Mouse (Mus musculus) heart, embryonic 11.5 days (tissue): Measurements from ENCODE around the gene Otud7a. TPM values are rescaled to one million over a fixed set of nuclear protein-coding genes. Genes with fewer than 3 reads are reported as not detected.

Experiments
- ATAC-seq: fragments of 200-750 bp; cut with Nextera tagmentation; replicated peaks from 2 replicates; pipeline ENCODE4 v1.8.0; 2017; ENCODE audit warnings: moderate library complexity; ENCODE audit not compliant: insufficient number of reproducible peaks, low FRiP score, low TSS enrichment
- H3K27ac ChIP-seq: fragments of 300-500 bp; sonication (generic); 2 replicates; pipeline ENCODE4 v1.5.1; 2014; ENCODE audit warnings: mild to moderate bottlenecking, low read depth, low read length
- H3K27me3 ChIP-seq: fragments of 300-500 bp; sonication (generic); 2 replicates; pipeline ENCODE4 v1.6.1; 2014; ENCODE audit warnings: mild to moderate bottlenecking, low read length, mixed read lengths; ENCODE audit not compliant: control insufficient read depth, insufficient read depth
- H3K36me3 ChIP-seq: fragments of 300-500 bp; sonication (generic); 2 replicates; pipeline ENCODE4 v1.6.1; 2014; ENCODE audit warnings: mild to moderate bottlenecking, low read length, moderate library complexity, mixed read lengths; ENCODE audit not compliant: control insufficient read depth, insufficient read depth
- H3K4me1 ChIP-seq: fragments of 300-500 bp; sonication (generic); 2 replicates; pipeline ENCODE4 v1.6.1; 2014; ENCODE audit warnings: low read length; ENCODE audit not compliant: control insufficient read depth, insufficient read depth
- H3K4me2 ChIP-seq: fragments of 300-500 bp; sonication (generic); 2 replicates; pipeline ENCODE4 v1.6.1; 2014; ENCODE audit warnings: mild to moderate bottlenecking, moderate library complexity
- H3K4me3 ChIP-seq: fragments of 300-500 bp; sonication (generic); 2 replicates; pipeline ENCODE4 v1.5.1; 2014; ENCODE audit warnings: low read depth, low read length
- H3K9ac ChIP-seq: fragments of 300-500 bp; sonication (generic); 2 replicates; pipeline ENCODE4 v1.6.1; 2014; ENCODE audit warnings: mild to moderate bottlenecking, low read depth, low read length, moderate library complexity
- H3K9me3 ChIP-seq: fragments of 300-500 bp; sonication (generic); replicated peaks from 2 replicates; pipeline ENCODE4 v1.6.1; 2016; ENCODE audit warnings: low read length; ENCODE audit not compliant: control insufficient read depth
- WGBS: fragments of 180-500 bp; shearing (Covaris S2); extraction: QIAGEN DNeasy Blood & Tissue Kit; methylation state at CpG from one replicate; pipeline ENCODE4 v1.1.7; 2014; ENCODE audit not compliant: insufficient replicate concordance; 5-methylcytosine and 5-hydroxymethylcytosine counted together
- polyA plus RNA-seq: library from polyadenylated mRNA; unstranded; fragments of >200 nt; fragmentation: Nextera tagmentation; extraction: Ambion mirVana; gene quantifications from 2 replicates; pipeline ENCODE4 v1.2.1, GENCODE M21; 2014

The Otud7a gene
- polyA plus RNA-seq, 1 experiment from 2014 or later: 0.17 TPM

DNA sequence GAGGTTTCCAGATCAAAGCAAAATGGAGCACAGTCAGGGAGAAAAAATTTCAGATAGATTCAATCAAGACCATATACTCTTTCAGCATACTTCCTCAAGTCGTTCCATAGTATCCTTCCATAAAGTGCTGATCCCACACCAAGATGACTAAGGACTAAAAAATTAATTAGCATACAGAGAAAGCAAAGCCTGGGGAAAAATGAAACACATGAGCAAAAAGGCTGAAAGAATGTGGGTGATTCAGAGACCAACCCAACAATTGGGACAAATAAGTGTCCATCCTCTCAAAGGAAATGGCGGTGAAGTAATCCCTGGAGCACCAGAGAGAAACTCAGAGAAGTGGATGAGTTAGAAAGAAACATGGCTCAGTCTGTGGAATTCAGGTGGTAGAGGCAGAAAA, 38.5 kb downstream of the Otud7a start:
- no peak overlapping the region for H3K9ac ChIP-seq
- H3K36me3 ChIP-seq: no peaks in the 10 kb centered on the region
- H3K4me3 ChIP-seq: no peak overlapping the region
- H3K9me3 ChIP-seq: no peaks in the 10 kb centered on the region
- H3K4me1 ChIP-seq: no peaks in the 10 kb centered on the region
- H3K27me3 ChIP-seq: no peaks in the 10 kb centered on the region
- H3K4me2 ChIP-seq: no peak overlapping the region
- no peak for ATAC-seq
- H3K27ac ChIP-seq: no peak overlapping the region
- 81% methylated on average over 2 of the region's 2 CpGs for WGBS

DNA sequence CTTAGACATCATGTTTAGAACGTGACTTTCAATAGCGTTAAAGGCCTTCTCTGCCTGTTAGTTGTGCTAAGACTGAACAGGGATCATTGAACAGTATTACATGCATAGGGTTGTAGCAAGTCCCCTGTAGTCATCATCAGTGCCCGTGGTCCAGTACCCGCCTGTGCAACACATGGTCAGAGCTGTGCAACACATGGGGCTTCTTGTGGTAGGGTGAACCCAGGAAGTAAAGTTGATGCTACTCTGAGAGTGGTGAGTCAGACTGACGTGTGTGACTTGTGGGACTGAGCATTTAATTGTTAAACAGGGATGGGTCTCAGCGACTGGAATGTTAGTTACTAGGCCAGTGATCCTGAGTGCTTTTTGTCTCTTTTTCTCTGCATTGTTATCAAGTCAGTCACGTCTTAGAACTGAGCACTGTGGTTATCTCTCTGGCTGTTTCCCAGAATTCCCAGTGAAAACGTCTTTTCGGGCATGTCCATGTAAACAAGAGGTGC, 52.5 kb downstream of the Otud7a start:
- H3K27ac ChIP-seq: no peak overlapping the region
- 67% methylated on average over 9 of the region's 9 CpGs for WGBS
- H3K4me2 ChIP-seq: no peak overlapping the region
- no peaks in the 10 kb centered on the region for H3K36me3 ChIP-seq
- H3K27me3 ChIP-seq: no peaks in the 10 kb centered on the region
- no peak for ATAC-seq
- no peak overlapping the region for H3K4me3 ChIP-seq
- H3K9me3 ChIP-seq: no peaks in the 10 kb centered on the region
- H3K9ac ChIP-seq: no peak overlapping the region
- H3K4me1 ChIP-seq: no peaks in the 10 kb centered on the region

GRCm38 (mm10) chr7:63504202-63504601, 59.7 kb downstream of the Otud7a start:
- no peaks in the 10 kb centered on the region for H3K9me3 ChIP-seq
- no peaks in the 10 kb centered on the region for H3K27me3 ChIP-seq
- 25% methylated on average over 2 of the region's 2 CpGs for WGBS
- no peak for ATAC-seq
- no peaks in the 10 kb centered on the region for H3K36me3 ChIP-seq
- H3K9ac ChIP-seq: no peak overlapping the region
- H3K4me3 ChIP-seq: no peak overlapping the region
- no peak overlapping the region for H3K27ac ChIP-seq
- no peaks in the 10 kb centered on the region for H3K4me1 ChIP-seq
- no peak overlapping the region for H3K4me2 ChIP-seq

DNA sequence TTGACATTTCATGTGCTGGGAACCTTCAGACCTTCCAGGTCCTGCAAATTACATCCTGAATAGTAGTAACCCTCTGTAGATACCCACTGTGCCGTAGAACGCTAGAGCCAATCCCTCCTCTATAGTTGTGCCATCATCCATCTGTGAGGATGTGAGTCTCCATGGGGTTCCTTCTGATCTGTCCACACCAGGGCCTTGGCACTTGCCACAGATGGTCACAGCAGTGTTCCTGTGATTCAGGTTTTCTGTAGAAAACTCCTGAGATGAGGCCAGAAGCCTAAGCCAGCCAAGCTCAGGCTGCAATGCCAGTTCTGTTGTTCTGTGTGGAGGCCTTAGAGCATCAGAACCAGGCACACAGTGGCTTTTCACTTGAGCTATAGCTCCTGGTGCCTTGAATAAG, 63.5 kb downstream of the Otud7a start:
- Histone ChIP-seq H3K9me3 (no peaks in the 10 kb centered on the region), H3K4me2 (no peak overlapping the region), H3K27ac (no peak overlapping the region), H3K27me3 (no peaks in the 10 kb centered on the region), H3K4me1 (no peaks in the 10 kb centered on the region), H3K4me3 (no peak overlapping the region), H3K9ac (no peak overlapping the region), H3K36me3 (no peaks in the 10 kb centered on the region)
- no peak for ATAC-seq
- WGBS: 83% methylated on average over 2 of the region's 2 CpGs

- Histone ChIP-seq H3K4me3 (no peak overlapping the region), H3K9me3 (no peaks in the 10 kb centered on the region), H3K9ac (no peak overlapping the region), H3K4me2 (no peak overlapping the region), H3K27me3 (no peaks in the 10 kb centered on the region), H3K27ac (no peak overlapping the region), H3K36me3 (no peaks in the 10 kb centered on the region), H3K4me1 (no peaks in the 10 kb centered on the region)
- no peak for ATAC-seq
- WGBS: 83% methylated on average over 1 of the region's 1 CpGs
These were observed 65.3 kb downstream of the Otud7a start for GRCm38 (mm10) chr7:63509825-63510224.

DNA sequence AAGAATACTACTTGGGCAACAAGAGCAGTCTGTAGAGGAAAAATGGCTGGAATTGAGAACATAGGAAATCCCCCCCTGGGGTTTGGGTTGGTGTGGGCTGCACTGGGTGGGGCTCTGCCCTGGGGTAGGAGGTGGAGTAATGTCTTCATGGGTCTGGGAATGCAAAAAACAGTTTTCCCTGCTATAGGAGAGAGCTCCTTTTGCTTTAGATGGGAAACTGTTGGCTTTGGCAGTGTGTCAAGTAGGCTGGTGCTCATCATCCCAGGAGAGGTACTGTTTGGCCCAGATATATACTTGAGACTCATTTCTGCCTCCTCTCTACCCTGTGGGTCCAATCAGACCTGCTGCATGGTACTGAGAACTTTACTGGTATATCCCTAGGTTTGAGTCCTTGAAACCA, 66.9 kb downstream of the Otud7a start:
- Histone ChIP-seq H3K27ac (no peak overlapping the region), H3K4me2 (no peak overlapping the region), H3K9ac (no peak overlapping the region), H3K27me3 (no peaks in the 10 kb centered on the region), H3K4me3 (no peak overlapping the region), H3K9me3 (no peaks in the 10 kb centered on the region), H3K36me3 (no peaks in the 10 kb centered on the region), H3K4me1 (no peaks in the 10 kb centered on the region)
- ATAC-seq: no peak

DNA sequence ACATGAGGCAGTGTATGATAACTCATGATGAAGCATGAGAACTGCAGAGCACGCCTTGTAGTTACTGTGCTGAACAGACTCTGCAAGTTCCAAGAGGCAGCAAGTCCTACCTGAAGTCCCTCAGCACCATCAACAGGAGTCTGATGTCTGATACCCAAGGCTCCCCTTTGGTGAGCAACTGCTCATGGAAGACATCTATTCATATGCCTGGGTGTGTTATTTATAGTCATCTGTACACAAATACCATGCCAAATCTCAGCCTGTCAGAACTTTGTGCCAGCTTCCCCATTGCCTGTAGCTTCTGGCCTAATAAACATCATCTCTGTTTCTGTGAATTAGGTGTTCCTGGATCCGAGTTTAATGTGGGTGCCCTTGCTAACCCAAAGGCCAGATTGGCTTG, 68.0 kb downstream of the Otud7a start:
- no peak overlapping the region for H3K9ac ChIP-seq
- H3K4me3 ChIP-seq: no peak overlapping the region
- ATAC-seq: no peak
- no peak overlapping the region for H3K4me2 ChIP-seq
- H3K27me3 ChIP-seq: no peaks in the 10 kb centered on the region
- H3K27ac ChIP-seq: no peak overlapping the region
- no peaks in the 10 kb centered on the region for H3K36me3 ChIP-seq
- H3K9me3 ChIP-seq: no peaks in the 10 kb centered on the region
- no peaks in the 10 kb centered on the region for H3K4me1 ChIP-seq
- 62% methylated on average over 2 of the region's 2 CpGs for WGBS

- no peaks in the 10 kb centered on the region for H3K9me3 ChIP-seq
- no peak overlapping the region for H3K27ac ChIP-seq
- no peak overlapping the region for H3K4me2 ChIP-seq
- ATAC-seq: no peak
- no peaks in the 10 kb centered on the region for H3K27me3 ChIP-seq
- H3K36me3 ChIP-seq: no peaks in the 10 kb centered on the region
- H3K4me1 ChIP-seq: no peaks in the 10 kb centered on the region
- 83% methylated on average over 5 of the region's 5 CpGs for WGBS
- H3K4me3 ChIP-seq: no peak overlapping the region
- no peak overlapping the region for H3K9ac ChIP-seq
These were observed 71.8 kb downstream of the Otud7a start for GRCm38 (mm10) chr7:63516141-63516895.

GRCm38 (mm10) chr7:63520299-63520698, 75.7 kb downstream of the Otud7a start:
- no peak for ATAC-seq
- Histone ChIP-seq H3K27ac (no peak overlapping the region), H3K4me2 (no peak overlapping the region), H3K36me3 (no peaks in the 10 kb centered on the region), H3K4me3 (no peak overlapping the region), H3K27me3 (no peaks in the 10 kb centered on the region), H3K9me3 (no peaks in the 10 kb centered on the region), H3K4me1 (no peaks in the 10 kb centered on the region), H3K9ac (no peak overlapping the region)
- WGBS: 68% methylated on average over 1 of the region's 1 CpGs
